Mouse (Mus musculus) bone marrow macrophage, adult 2 months (primary cell): ENCODE data around the gene Fndc7. TPM values are rescaled to one million over a fixed set of nuclear protein-coding genes. Genes with fewer than 3 reads are reported as not detected.

Source experiments
- H3K27ac ChIP-seq: 2 replicates; pipeline ENCODE4 v1.5.1; 2012; ENCODE audit warnings: low read depth, low read length; ENCODE audit not compliant: insufficient read depth
- H3K4me1 ChIP-seq: 2 replicates; pipeline ENCODE4 v1.6.1; 2012; ENCODE audit warnings: low read length; ENCODE audit not compliant: control insufficient read depth, insufficient read depth
- H3K4me3 ChIP-seq: 2 replicates; pipeline ENCODE4 v1.5.1; 2012; ENCODE audit warnings: mild to moderate bottlenecking, low read length, moderate library complexity; ENCODE audit not compliant: insufficient read depth
- CTCF ChIP-seq: IDR thresholded peaks from 2 replicates; pipeline ENCODE4 v1.5.1; 2012; ENCODE audit warnings: low read depth, mild to moderate bottlenecking, low read length, moderate library complexity
- POLR2A ChIP-seq: IDR thresholded peaks from 2 replicates; pipeline ENCODE4 v1.6.1; 2012; ENCODE audit warnings: mild to moderate bottlenecking, low read depth, low read length, borderline replicate concordance
- polyA plus RNA-seq: library from polyadenylated mRNA; stranded (reverse); fragments of >200 nt; gene quantifications from 2 replicates; pipeline ENCODE4 v1.2.4, GENCODE M21; 2012; ENCODE audit not compliant: missing spikeins, insufficient read depth, insufficient read length

Fndc7 gene
- polyA plus RNA-seq, 1 experiment = 0.51 TPM

- Histone ChIP-seq H3K4me1 (peaks cover 7% of the 10 kb centered on the region), H3K27ac (no peak overlapping the region), H3K4me3 (no peak overlapping the region)
- TF ChIP-seq POLR2A = no peak
- TF ChIP-seq CTCF = no peak
Observed at GRCm38 (mm10) chr3:108915999-108916398, 26.2 kb upstream of the Fndc7 start.

GRCm38 (mm10) chr3:108911548-108912413 is 22.0 kb upstream of the Fndc7 start, which contains the start of gene Prpf38b:
Gene Prpf38b, minus strand, starts transcription at chr3:108911727.
- H3K4me3 ChIP-seq = peak within 1 kb of the TSS; percentile 84
- H3K27ac ChIP-seq = peak within 1 kb of the TSS; percentile 93
- TF ChIP-seq POLR2A (peak; percentile 85; the same call in 1 of the 2 replicates), CTCF (no peak)

GRCm38 (mm10) chr3:108911081-108911547 is 21.3 kb upstream of the Fndc7 start:
- Histone ChIP-seq H3K4me3 (peak overlapping the region; percentile 84), H3K4me1 (peaks cover 19% of the 10 kb centered on the region), H3K27ac (peak overlapping the region; percentile 93)
- TF ChIP-seq CTCF (no peak), POLR2A (no peak)

More at GRCm38 (mm10) chr3:108911548-108912413, 22.0 kb upstream of the Fndc7 start, which contains the start of gene Prpf38b:
- peaks cover 16% of the 10 kb centered on the region for H3K4me1 ChIP-seq

- peak overlapping the region; percentile 84 for H3K4me3 ChIP-seq
- H3K27ac ChIP-seq = peak overlapping the region; percentile 93
- TF ChIP-seq CTCF (no peak), POLR2A (no peak)
- peaks cover 19% of the 10 kb centered on the region for H3K4me1 ChIP-seq
Observed at GRCm38 (mm10) chr3:108910303-108911080, 20.7 kb upstream of the Fndc7 start.

DNA sequence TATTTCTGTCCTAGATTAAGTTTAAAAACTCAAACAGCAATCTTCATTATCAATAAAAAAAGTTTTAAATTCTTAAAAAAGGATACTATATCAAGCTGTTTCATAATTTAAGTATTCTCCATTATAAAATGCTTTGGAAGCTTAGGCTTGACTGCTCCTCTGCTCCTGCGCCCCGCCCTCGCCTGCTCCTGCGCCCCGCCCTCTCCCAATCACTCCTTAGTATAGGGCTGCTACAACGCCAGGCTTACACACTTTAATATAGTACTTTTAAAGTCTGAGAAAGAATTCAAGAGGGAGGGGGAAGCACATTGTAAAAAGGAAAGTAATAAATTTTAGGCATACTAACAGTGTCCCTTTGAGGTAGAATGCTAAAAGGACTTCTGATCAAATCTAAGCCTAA is 13.1 kb upstream of the Fndc7 start:
- H3K4me1 ChIP-seq = peaks cover 35% of the 10 kb centered on the region
- TF ChIP-seq POLR2A (no peak), CTCF (no peak)
- H3K27ac ChIP-seq = no peak overlapping the region
- H3K4me3 ChIP-seq = no peak overlapping the region

DNA sequence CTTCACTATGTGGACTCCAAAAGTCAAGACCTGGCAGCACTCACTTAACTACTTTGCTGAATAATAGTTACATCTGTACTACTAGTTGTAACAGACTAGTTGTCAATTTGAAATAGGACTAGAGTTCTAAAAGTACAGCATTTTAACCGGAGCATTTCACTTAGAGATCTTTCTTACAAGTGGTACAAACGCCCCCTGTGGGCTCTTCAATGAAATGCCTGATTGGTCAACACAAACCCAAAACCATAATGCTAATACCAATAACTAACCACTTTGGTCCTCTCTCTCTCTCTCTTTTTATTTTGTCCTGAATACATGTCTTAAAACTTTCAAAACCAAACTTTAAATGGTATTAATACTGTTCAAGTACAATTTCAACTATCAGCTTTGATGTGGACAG is 12.2 kb upstream of the Fndc7 start:
- TF ChIP-seq CTCF = no peak
- TF ChIP-seq POLR2A = no peak
- Histone ChIP-seq H3K27ac (peak overlapping the region; percentile 86), H3K4me1 (peaks cover 35% of the 10 kb centered on the region), H3K4me3 (no peak overlapping the region)

GRCm38 (mm10) chr3:108900681-108901080 is 10.9 kb upstream of the Fndc7 start:
- H3K4me1 ChIP-seq = peaks cover 33% of the 10 kb centered on the region

DNA sequence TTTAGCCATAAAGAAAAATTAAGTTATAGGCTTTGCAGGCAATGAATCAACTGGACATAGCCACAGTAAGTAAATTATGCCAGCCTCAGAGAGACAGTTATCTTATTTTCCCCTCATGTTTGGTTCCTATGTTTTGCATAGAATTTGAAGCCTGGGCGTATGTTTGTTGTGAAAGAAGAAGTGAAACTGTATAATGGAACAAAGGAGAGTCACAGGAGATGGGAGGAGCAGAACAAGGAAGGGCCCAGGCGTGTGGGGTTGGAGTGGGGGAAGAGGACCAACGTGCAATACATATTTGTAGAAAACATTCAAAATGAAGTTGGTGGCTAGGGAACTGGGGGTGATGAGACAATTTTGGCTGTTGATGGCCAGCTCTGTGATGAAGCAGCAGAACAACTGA is 10.3 kb upstream of the Fndc7 start:
- peaks cover 36% of the 10 kb centered on the region for H3K4me1 ChIP-seq
- peak overlapping the region; percentile 92 for H3K27ac ChIP-seq

More at GRCm38 (mm10) chr3:108900681-108901080, 10.9 kb upstream of the Fndc7 start:
- Histone ChIP-seq H3K27ac (peak overlapping the region; percentile 86), H3K4me3 (no peak overlapping the region)
- TF ChIP-seq POLR2A (no peak), CTCF (no peak)

GRCm38 (mm10) chr3:108898640-108899039 is 8.8 kb upstream of the Fndc7 start:
- Histone ChIP-seq H3K4me1 (peaks cover 30% of the 10 kb centered on the region), H3K4me3 (no peak overlapping the region), H3K27ac (0 out of 2 replicates have a peak overlapping the region, but pooled peaks have one; percentile 15)
- TF ChIP-seq POLR2A (no peak), CTCF (no peak)

More for the DNA sequence above, 10.3 kb upstream of the Fndc7 start:
- TF ChIP-seq CTCF (no peak), POLR2A (no peak)
- H3K4me3 ChIP-seq = no peak overlapping the region
